Mouse (Mus musculus) liver, embryonic 14.5 days (tissue): ENCODE measurements around the gene Aldoc. TPM values are rescaled to one million over a fixed set of nuclear protein-coding genes. Genes with fewer than 3 reads are reported as not detected.
A peak's percentile ranks its signal among the peaks of the same experiment; 100 is the strongest.

Experiments
- ATAC-seq: fragments of 200-750 bp; cut with Nextera tagmentation; 2 replicates; pipeline ENCODE4 v1.8.0; 2017; ENCODE audit warnings: moderate number of reproducible peaks, mild to moderate bottlenecking, moderate library complexity; ENCODE audit not compliant: insufficient read depth
- DNase-seq, 3 experiments: peaks; one replicate each; pipeline ENCODE4 v3.0.0-alpha.2; 2012 to 2013; ENCODE audit warnings: low read depth in 3 of 3, low spot score in 3 of 3
- H3K27ac ChIP-seq: fragments of 300-500 bp; sonication (generic); 2 replicates; pipeline ENCODE4 v1.5.1; 2014; ENCODE audit warnings: moderate library complexity, mild to moderate bottlenecking, control low read depth, inconsistent platforms
- H3K27me3 ChIP-seq: fragments of 300-500 bp; sonication (generic); 2 replicates; pipeline ENCODE4 v1.6.1; 2014; ENCODE audit warnings: mild to moderate bottlenecking, low read length, moderate library complexity; ENCODE audit not compliant: control insufficient read depth, insufficient read depth
- H3K36me3 ChIP-seq: fragments of 300-500 bp; sonication (generic); replicated peaks from 2 replicates; pipeline ENCODE4 v1.6.1; 2014; ENCODE audit warnings: low read depth; ENCODE audit not compliant: control insufficient read depth, insufficient read depth
- H3K4me1 ChIP-seq, 2 experiments: fragments of 200-500 bp in 1 of 2; fragments of 300-500 bp in 1 of 2; sonication (generic) in 1 of 2; replicated peaks; 2 replicates each; pipeline ENCODE4 v1.6.1; 2012 to 2014; ENCODE audit warnings: antibody characterized with exemption in 1 of 2, inconsistent platforms in 1 of 2, low read length in 1 of 2; ENCODE audit not compliant: control insufficient read depth in 2 of 2, insufficient read depth in 2 of 2
- H3K4me2 ChIP-seq: fragments of 300-500 bp; sonication (generic); 2 replicates; pipeline ENCODE4 v1.6.1; 2014; ENCODE audit warnings: low read depth, mild to moderate bottlenecking, control low read depth, moderate library complexity
- H3K4me3 ChIP-seq, 2 experiments: fragments of 200-500 bp in 1 of 2; fragments of 300-500 bp in 1 of 2; sonication (generic) in 1 of 2; 2 replicates each; pipeline ENCODE4 v1.5.1; 2012 to 2014; ENCODE audit warnings: low read depth in 2 of 2, low read length in 2 of 2, mild to moderate bottlenecking in 2 of 2, control low read depth in 1 of 2, inconsistent platforms in 1 of 2, moderate library complexity in 1 of 2; ENCODE audit not compliant: insufficient read depth in 1 of 2
- H3K9ac ChIP-seq: fragments of 300-500 bp; sonication (generic); replicated peaks from 2 replicates; pipeline ENCODE4 v1.6.1; 2014; ENCODE audit warnings: mild to moderate bottlenecking, control low read depth, moderate library complexity
- H3K9me3 ChIP-seq: fragments of 300-500 bp; sonication (generic); 2 replicates; pipeline ENCODE4 v1.6.1; 2016; ENCODE audit warnings: low read length, mixed read lengths; ENCODE audit not compliant: control insufficient read depth
- CTCF ChIP-seq: IDR thresholded peaks from 2 replicates; pipeline ENCODE4 v1.5.1; 2016; ENCODE audit warnings: antibody characterized with exemption, low read depth, control low read depth
- EP300 ChIP-seq: IDR thresholded peaks from 2 replicates; pipeline ENCODE4 v1.6.1; 2016; ENCODE audit warnings: antibody characterized with exemption, low read depth
- WGBS: fragments of 180-500 bp; shearing (Covaris S2); extraction: QIAGEN DNeasy Blood & Tissue Kit; methylation state at CpG from one replicate; pipeline ENCODE4 v1.1.7; 2014; ENCODE audit not compliant: insufficient replicate concordance; 5-methylcytosine and 5-hydroxymethylcytosine counted together
- polyA plus RNA-seq, 2 experiments: library from polyadenylated mRNA; depleted of rRNA in 1 of 2; stranded (reverse) in 1 of 2; unstranded in 1 of 2; fragments of >200 nt; fragmentation: Nextera tagmentation in 1 of 2; extraction: Ambion mirVana in 1 of 2; gene quantifications; 2 replicates each; pipeline versions ENCODE4 v1.2.1 to v1.2.3; 2012 to 2014

The Aldoc gene
- polyA plus RNA-seq, 2 experiments: 4.2 to 6.0 TPM

DNA sequence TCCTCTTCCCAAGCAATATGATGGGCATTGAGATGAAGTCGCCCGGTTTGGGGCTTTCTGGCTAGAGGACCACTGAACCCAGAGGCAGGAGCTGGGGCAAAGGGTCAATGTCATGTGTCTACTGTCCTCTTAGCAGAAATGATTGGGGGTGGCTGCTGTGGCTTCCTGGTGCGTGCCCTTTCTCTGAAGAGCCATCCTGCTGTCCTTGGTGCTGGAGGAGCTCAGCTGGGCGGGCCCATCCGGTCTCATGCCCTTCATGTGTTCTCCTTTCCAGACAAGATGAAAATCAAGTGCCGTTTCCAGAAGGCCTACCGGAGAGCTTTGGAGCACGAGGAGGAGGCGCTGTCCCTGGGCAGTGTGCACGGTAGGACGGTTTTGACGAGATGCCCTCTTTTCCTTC lies 9.9 kb downstream of the Aldoc start:
- H3K9me3 ChIP-seq: no peaks in the 10 kb centered on the region

DNA sequence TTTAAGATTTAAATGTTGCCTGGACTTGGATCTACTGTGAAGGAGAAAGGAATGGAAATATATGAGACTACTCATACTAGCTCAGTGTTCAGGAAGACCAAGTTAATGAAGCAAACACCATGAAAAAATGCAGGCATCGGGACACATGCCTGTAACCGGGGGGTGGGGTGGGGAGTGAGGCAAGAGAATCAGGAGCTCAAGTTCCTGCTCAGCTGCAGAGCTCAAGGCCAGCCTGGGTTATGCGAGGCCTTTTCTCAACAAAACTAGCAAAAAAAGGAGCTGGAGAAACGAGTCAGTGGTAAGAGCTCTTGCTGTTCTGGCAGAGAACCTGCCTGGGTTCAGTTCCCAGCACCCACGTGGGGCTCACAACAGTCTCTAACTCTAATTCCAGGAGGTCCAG lies 11.2 kb downstream of the Aldoc start:
- TF ChIP-seq EP300: no peak
- TF ChIP-seq CTCF: no peak
- Histone ChIP-seq H3K4me1 (peaks cover 2 to 3% of the 10 kb centered on the region in 2 experiments), H3K9ac (no peak overlapping the region), H3K9me3 (no peaks in the 10 kb centered on the region), H3K27ac (no peak overlapping the region), H3K27me3 (no peaks in the 10 kb centered on the region), H3K36me3 (peaks cover 3% of the 10 kb centered on the region; the same call in 1 of the 2 replicates), H3K4me3 (no peak overlapping the region), H3K4me2 (no peak overlapping the region)
- ATAC-seq (no peak), DNase-seq (no peak)
- WGBS: 80% methylated on average over 5 of the region's 5 CpGs

More for the DNA sequence above, 9.9 kb downstream of the Aldoc start:
- Histone ChIP-seq H3K4me2 (no peak overlapping the region), H3K9ac (no peak overlapping the region), H3K4me1 (peaks cover 4% of the 10 kb centered on the region in 2 experiments), H3K4me3 (no peak overlapping the region), H3K27ac (no peak overlapping the region), H3K27me3 (no peaks in the 10 kb centered on the region), H3K36me3 (peaks cover 3% of the 10 kb centered on the region; the same call in 1 of the 2 replicates)
- ATAC-seq (no peak), DNase-seq (no peak)
- 86% methylated on average over 12 of the region's 12 CpGs for whole genome bisulfite sequencing
- TF ChIP-seq CTCF: no peak
- TF ChIP-seq EP300: no peak

DNA sequence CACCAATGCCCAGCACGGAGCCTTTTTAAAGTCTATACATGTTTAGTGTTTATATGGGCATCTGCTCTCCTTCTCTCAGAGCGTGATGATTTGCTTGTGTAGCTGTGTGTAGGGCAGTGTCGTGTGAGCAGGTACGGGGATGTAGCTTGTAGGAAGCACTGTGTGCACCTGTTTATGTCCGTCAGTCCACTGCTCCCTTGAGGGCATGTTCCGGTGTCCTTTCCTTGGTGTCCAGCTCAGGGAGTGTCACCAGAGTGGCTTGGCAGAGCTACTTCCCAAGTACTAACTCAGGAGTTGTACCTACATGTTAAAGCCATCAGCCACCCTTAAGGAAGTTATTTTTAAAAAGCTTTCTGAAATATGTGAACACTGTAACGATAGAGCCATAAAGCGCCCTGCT lies 14.3 kb downstream of the Aldoc start:
- Histone ChIP-seq H3K9me3 (no peaks in the 10 kb centered on the region), H3K4me2 (no peak overlapping the region), H3K4me1 (no peaks in the 10 kb centered on the region), H3K27me3 (no peaks in the 10 kb centered on the region), H3K4me3 (no peak overlapping the region), H3K27ac (no peak overlapping the region), H3K36me3 (peaks cover 3% of the 10 kb centered on the region), H3K9ac (no peak overlapping the region)
- 81% methylated on average over 8 of the region's 8 CpGs for WGBS
- DNase-seq (no peak), ATAC-seq (no peak)
- TF ChIP-seq EP300: no peak
- TF ChIP-seq CTCF: no peak

- H3K4me1 ChIP-seq: peaks cover 28 to 33% of the 10 kb centered on the region in 2 experiments
- H3K9me3 ChIP-seq: no peaks in the 10 kb centered on the region
- H3K4me2 ChIP-seq: no peak overlapping the region
- H3K9ac ChIP-seq: no peak overlapping the region
- no peak for TF ChIP-seq EP300
- no peak overlapping the region for H3K27ac ChIP-seq
- no peaks in the 10 kb centered on the region; the same call in 1 of the 2 replicates for H3K36me3 ChIP-seq
- DNase-seq: no peak
- WGBS: 74% methylated on average over 12 of the region's 12 CpGs
- H3K4me3 ChIP-seq: no peak overlapping the region
- no peaks in the 10 kb centered on the region for H3K27me3 ChIP-seq
- ATAC-seq: no peak
These were observed 18.9 kb downstream of the Aldoc start for GRCm38 (mm10) chr11:78341702-78342101.

DNA sequence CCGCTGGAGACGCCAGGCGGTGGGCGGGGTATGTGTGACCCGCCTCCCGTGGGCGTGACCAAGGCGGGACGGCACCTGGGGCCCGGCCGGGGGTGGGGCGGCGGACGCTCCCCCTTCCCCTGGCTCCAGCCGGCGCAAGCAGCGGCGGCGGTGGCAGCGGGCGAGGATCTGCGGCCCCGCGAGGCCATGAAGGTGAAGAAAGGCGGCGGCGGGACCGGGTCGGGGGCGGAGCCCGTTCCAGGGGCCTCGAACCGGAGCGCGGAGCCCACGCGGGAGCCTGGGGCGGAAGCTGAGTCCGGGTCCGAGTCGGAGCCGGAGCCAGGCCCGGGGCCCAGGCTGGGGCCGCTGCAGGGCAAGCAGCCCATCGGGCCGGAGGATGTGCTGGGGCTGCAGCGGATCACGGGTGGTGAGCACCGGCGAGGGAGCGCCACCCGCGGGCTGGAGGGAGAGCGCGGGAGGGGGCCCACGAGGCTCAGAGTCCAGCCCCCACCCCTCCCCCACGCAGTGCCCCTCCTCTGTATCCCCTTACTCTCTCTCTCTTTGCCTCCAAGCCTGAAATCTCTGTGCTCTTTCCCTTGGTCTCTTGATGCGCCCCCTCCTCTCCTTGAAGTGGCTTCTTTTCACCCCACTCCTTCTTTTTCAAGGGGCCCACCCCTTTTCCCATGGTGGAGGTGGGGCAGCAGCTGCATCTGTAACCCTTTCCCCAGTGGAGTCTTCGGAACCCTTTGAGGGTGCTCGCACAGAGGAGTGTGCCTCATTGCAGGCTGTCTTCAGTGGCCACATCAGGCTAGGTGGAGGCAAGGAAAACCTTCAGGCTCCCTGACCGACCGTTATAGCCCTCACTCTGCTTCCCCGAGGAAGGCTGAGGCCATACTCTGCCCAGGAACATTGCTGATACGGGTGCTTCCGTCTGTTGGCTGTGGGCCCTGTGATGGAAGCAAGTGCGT lies 20.9 kb downstream of the Aldoc start, which contains the start of gene Unc119:
Gene Unc119 (plus strand): TSS at position 102 of the 947 bp plus-strand sequence.
- TF ChIP-seq EP300: no peak
- TF ChIP-seq CTCF: no peak
- Histone ChIP-seq H3K4me3 (peak within 1 kb of the TSS; percentile 56 to 82), H3K27me3 (no peaks in the 10 kb centered on the region), H3K4me2 (peak within 1 kb of the TSS; percentile 97), H3K4me1 (peaks cover 28 to 35% of the 10 kb centered on the region in 2 experiments), H3K9me3 (no peaks in the 10 kb centered on the region), H3K27ac (peak within 1 kb of the TSS; percentile 88), H3K36me3 (peaks cover 2% of the 10 kb centered on the region; the same call in 1 of the 2 replicates), H3K9ac (peak within 1 kb of the TSS; percentile 84)
- under 1% methylated on average over 58 of the region's 66 CpGs for WGBS
- ATAC-seq (peak; percentile 65), DNase-seq (peak in 1 of 3 experiments; percentile 49)
